Mouse (Mus musculus) liver, postnatal 0 days (tissue): ENCODE measurements around the gene Gch1. TPM values are rescaled to one million over a fixed set of nuclear protein-coding genes. Genes with fewer than 3 reads are reported as not detected.

Experiments
- ATAC-seq: fragments of 200-750 bp; cut with Nextera tagmentation; 2 replicates; pipeline ENCODE4 v1.8.0; 2017; ENCODE audit warnings: mild to moderate bottlenecking, moderate library complexity
- DNase-seq: peaks from one replicate; pipeline ENCODE4 v3.0.0-alpha.2; 2016
- H3K27ac ChIP-seq: fragments of 300-500 bp; sonication (generic); 2 replicates; pipeline ENCODE4 v1.5.1; 2014; ENCODE audit warnings: antibody characterized with exemption, moderate library complexity, mild to moderate bottlenecking, low read depth
- H3K27me3 ChIP-seq: fragments of 300-500 bp; sonication (generic); 2 replicates; pipeline ENCODE4 v1.6.1; 2014; ENCODE audit warnings: low read length, control low read depth, mixed read lengths; ENCODE audit not compliant: insufficient read depth
- H3K36me3 ChIP-seq: fragments of 300-500 bp; sonication (generic); replicated peaks from 2 replicates; pipeline ENCODE4 v1.6.1; 2014; ENCODE audit warnings: mild to moderate bottlenecking, control low read depth, low read length, moderate library complexity, mixed read lengths; ENCODE audit not compliant: insufficient read depth
- H3K4me1 ChIP-seq: fragments of 300-500 bp; sonication (generic); 2 replicates; pipeline ENCODE4 v1.6.1; 2014; ENCODE audit warnings: antibody characterized with exemption, mild to moderate bottlenecking, control low read depth; ENCODE audit not compliant: insufficient read depth
- H3K4me2 ChIP-seq: fragments of 300-500 bp; sonication (generic); 2 replicates; pipeline ENCODE4 v1.6.1; 2014; ENCODE audit warnings: low read depth, mild to moderate bottlenecking, low read length, moderate library complexity, mixed read lengths
- H3K4me3 ChIP-seq: fragments of 300-500 bp; sonication (generic); 2 replicates; pipeline ENCODE4 v1.5.1; 2014; ENCODE audit warnings: low read depth, low read length
- H3K9ac ChIP-seq: fragments of 300-500 bp; sonication (generic); replicated peaks from 2 replicates; pipeline ENCODE4 v1.6.1; 2014; ENCODE audit warnings: mild to moderate bottlenecking, moderate library complexity
- H3K9me3 ChIP-seq: fragments of 300-500 bp; sonication (generic); 2 replicates; pipeline ENCODE4 v1.6.1; 2016; ENCODE audit warnings: mild to moderate bottlenecking, control low read depth, low read length, mixed read lengths
- CTCF ChIP-seq: sonication (generic); IDR thresholded peaks from 2 replicates; pipeline ENCODE4 v1.5.1; 2016; ENCODE audit warnings: antibody characterized with exemption, low read depth
- EP300 ChIP-seq: IDR thresholded peaks from 2 replicates; pipeline ENCODE4 v1.6.1; 2016; ENCODE audit warnings: antibody characterized with exemption, low read depth, mild to moderate bottlenecking
- WGBS: fragments of 180-500 bp; shearing (Covaris S2); extraction: QIAGEN DNeasy Blood & Tissue Kit; methylation state at CpG from one replicate; pipeline ENCODE4 v1.1.7; 2014; ENCODE audit not compliant: insufficient replicate concordance; 5-methylcytosine and 5-hydroxymethylcytosine counted together
- polyA plus RNA-seq: library from polyadenylated mRNA; unstranded; fragments of >200 nt; fragmentation: Nextera tagmentation; extraction: Ambion mirVana; gene quantifications from 2 replicates; pipeline ENCODE4 v1.2.1, GENCODE M21; 2015

Gch1 gene
- polyA plus RNA-seq: 29.6 and 38.3 TPM in 2 replicates

DNA sequence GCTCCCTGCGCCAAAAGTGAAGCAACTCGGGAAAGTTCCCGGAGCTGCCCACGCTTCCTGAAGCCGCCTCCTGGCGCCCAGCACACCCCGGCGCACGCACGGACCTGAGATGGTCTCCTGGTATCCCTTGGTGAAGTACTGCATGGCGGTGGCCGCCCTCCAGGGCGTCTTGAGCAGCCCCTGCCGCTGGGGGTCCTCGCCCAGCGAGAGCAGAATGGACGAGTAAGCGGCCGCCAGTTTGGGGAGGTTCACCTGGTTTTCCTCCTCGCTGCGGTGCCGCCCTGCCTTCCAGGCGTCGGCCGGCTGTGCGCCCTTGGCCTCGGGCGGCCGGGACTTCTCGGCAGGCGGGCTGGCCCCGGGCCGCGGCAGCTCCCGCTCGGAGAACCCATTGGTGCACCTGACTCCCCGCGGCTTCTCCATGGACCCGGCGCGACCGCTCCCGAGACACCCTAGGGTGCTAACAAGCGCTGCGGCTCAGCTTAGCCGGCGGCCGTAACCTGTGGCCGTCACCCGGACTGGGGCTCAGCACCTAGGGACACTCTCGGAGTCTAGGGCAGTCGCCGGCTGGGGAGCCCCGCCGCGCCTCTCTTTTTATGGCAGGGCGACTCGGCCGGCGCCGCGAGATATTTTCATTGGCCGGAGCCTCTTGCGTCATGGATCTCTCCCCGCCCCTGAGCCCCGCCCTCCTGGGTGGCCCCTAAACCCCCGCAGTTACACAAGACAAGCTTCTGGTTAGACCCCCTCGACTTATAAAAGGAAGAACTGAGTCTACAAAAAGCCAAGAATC, at the start of gene Gch1:
Gene Gch1 (minus strand): TSS at position 566 of the 787 bp plus-strand sequence.
- Histone ChIP-seq H3K36me3 (no peaks in the 10 kb centered on the region), H3K4me3 (peak within 1 kb of the TSS; percentile 79), H3K27ac (peak within 1 kb of the TSS; percentile 88), H3K4me1 (peaks cover 17% of the 10 kb centered on the region), H3K9ac (peak within 1 kb of the TSS; percentile 80), H3K27me3 (no peaks in the 10 kb centered on the region), H3K9me3 (no peaks in the 10 kb centered on the region), H3K4me2 (peak within 1 kb of the TSS; percentile 91)
- whole genome bisulfite sequencing: under 1% methylated on average over 57 of the region's 68 CpGs
- peak; percentile 91 for DNase-seq
- ATAC-seq: peak; percentile 81
- peak; percentile 24; the same call in 1 of the 2 replicates for TF ChIP-seq CTCF
- no peak; the same call in 1 of the 2 replicates for TF ChIP-seq EP300

DNA sequence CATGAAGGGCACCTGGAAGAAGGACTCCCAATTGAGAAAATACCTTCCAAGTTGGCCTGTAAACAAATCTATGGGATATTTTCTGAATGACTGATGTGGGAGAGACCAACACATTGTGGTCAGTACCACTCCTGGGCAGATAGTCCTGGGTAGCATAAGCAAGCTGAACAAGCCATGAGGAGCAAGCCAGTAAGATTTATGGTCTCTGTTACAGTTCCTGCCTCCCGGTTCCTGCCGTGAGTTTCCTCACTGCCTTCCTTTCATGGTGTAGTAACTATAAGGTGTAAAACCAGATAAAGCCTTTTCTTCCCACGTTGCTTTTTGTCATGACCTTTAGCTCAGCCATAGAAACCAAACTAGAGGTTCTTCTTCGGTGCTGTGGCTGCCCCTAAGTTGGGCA, 48.1 kb upstream of the Gch1 start:
- DNase-seq (no peak), ATAC-seq (no peak)
- Histone ChIP-seq H3K9ac (no peak overlapping the region), H3K4me1 (peaks cover 21% of the 10 kb centered on the region), H3K27ac (no peak overlapping the region), H3K4me3 (no peak overlapping the region), H3K4me2 (no peak overlapping the region), H3K9me3 (peaks cover 3% of the 10 kb centered on the region; the same call in 1 of the 2 replicates), H3K36me3 (peaks cover 12% of the 10 kb centered on the region), H3K27me3 (no peaks in the 10 kb centered on the region)
- TF ChIP-seq EP300: no peak
- TF ChIP-seq CTCF: no peak
- WGBS: 77% methylated on average over 4 of the region's 4 CpGs

DNA sequence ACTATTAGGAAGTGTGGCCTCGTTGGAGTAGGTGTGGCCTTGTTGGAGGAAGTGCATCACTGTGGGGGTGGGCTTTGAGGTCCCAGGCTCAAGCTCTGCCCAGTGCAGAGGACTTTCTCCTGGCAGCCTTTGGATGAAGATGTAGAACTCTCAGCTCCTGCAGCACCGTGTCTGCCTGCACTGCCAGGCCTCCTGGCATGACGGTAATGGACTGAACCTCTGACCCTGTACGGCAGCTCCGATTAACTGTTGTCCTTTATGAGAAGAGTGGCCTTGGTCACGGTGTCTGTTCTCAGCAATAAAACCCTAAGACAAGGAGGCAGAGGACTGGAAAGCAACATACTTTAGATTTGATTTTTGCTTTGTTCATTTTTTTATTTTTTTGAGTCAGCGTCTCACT, 47.3 kb upstream of the Gch1 start:
- Histone ChIP-seq H3K9ac (no peak overlapping the region), H3K4me2 (no peak overlapping the region), H3K36me3 (peaks cover 11% of the 10 kb centered on the region), H3K27ac (no peak overlapping the region), H3K27me3 (no peaks in the 10 kb centered on the region), H3K4me3 (no peak overlapping the region), H3K9me3 (peaks cover 3% of the 10 kb centered on the region; the same call in 1 of the 2 replicates), H3K4me1 (peaks cover 19% of the 10 kb centered on the region)
- ATAC-seq: no peak
- 92% methylated on average over 7 of the region's 7 CpGs for WGBS
- TF ChIP-seq CTCF: no peak
- TF ChIP-seq EP300: no peak
- no peak for DNase-seq

DNA sequence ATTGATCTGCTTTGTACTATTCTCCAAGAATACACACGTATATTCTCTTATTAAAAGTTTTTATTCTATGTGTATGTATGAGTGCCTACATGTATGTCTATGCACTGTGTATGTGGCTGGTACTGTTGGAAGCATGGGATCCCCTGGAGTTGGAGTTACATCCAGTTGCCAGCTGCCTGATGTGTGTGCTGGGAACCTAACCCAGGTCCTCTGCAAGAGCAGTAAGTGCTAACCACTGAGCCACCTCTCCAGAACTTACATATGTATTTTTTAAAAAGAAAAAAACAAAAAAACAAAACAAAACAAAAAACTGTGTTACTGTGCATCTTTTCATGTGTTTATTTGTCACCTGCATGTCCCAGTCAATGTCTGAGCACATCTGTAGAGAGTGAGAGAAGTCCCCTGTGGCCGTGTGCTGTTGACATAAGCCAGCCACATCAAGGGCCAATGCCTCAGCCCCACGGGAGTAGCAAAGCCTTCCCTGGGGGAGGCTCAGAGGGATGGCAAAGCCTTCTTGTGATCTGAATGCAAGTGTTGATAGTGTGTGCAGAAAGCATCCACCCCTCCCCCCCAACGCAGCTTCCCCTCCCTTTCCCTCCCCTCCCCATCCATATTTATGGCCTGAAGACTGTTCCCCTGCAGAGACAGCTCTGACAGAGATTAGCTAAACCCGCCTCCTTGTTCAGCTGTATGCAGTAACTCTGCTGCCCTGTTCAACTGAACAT, 45.5 kb upstream of the Gch1 start:
- WGBS: 64% methylated on average over 5 of the region's 5 CpGs

DNA sequence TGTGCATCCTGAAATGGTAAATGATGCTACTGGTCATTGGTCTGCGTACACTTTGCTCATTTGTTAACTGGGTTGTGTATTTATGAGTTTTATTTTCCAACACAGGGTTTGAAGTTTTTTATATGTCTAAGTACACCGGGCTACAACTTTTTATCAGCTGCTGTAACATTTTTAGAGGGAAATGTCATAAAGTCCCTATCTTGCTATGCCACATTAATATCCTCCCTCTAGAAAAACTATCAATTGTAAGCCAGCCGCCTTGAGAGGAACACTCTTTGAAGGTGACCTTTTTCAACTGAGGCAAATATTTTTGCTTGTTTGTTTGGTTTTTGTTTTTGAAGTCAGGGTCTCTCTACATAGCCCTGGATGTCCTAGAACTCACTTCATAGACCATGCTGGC, 44.8 kb upstream of the Gch1 start:
- H3K4me1 ChIP-seq: peaks cover 6% of the 10 kb centered on the region; the same call in 1 of the 2 replicates
- H3K27me3 ChIP-seq: no peaks in the 10 kb centered on the region
- H3K4me2 ChIP-seq: 0 out of 2 replicates have a peak overlapping the region, but pooled peaks have one; percentile 3
- WGBS: 60% methylated on average over 3 of the region's 3 CpGs
- H3K9me3 ChIP-seq: peaks cover 3% of the 10 kb centered on the region; the same call in 1 of the 2 replicates
- DNase-seq (no peak), ATAC-seq (peak; percentile 90)
- TF ChIP-seq CTCF: no peak
- TF ChIP-seq EP300: peak; percentile 97
- H3K9ac ChIP-seq: no peak overlapping the region
- H3K36me3 ChIP-seq: no peaks in the 10 kb centered on the region
- peak overlapping the region; percentile 44; the same call in 1 of the 2 replicates for H3K27ac ChIP-seq
- H3K4me3 ChIP-seq: no peak overlapping the region

More for the DNA sequence above, 45.5 kb upstream of the Gch1 start:
- peaks cover 3% of the 10 kb centered on the region; the same call in 1 of the 2 replicates for H3K9me3 ChIP-seq
- H3K9ac ChIP-seq: no peak overlapping the region
- peak overlapping the region; percentile 44; the same call in 1 of the 2 replicates for H3K27ac ChIP-seq
- no peak overlapping the region for H3K4me2 ChIP-seq
- peaks cover 10% of the 10 kb centered on the region; the same call in 1 of the 2 replicates for H3K4me1 ChIP-seq
- no peaks in the 10 kb centered on the region for H3K27me3 ChIP-seq
- DNase-seq (no peak), ATAC-seq (no peak)
- TF ChIP-seq CTCF: no peak
- no peak for TF ChIP-seq EP300
- H3K36me3 ChIP-seq: no peaks in the 10 kb centered on the region
- no peak overlapping the region for H3K4me3 ChIP-seq

DNA sequence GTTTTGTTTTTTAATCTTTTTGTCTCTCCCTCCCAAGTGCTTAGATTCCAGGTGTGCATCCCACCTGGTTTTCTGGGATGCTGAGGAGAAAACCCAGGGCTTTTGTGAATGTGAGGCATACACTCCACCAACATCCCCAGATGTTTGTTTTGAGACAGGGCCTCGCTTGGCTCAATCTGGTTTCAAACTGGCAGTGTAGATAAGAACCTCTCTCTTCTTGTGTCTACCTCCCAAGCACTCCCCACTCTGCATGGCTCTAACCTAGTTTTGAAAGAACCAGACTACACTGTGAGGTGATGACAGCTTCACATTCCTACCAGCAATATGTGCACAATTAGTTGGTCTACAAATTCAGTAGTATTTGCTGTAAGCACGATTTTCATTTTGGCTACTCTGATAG, 44.4 kb upstream of the Gch1 start:
- no peak for TF ChIP-seq CTCF
- TF ChIP-seq EP300: no peak

More for the DNA sequence above, 44.4 kb upstream of the Gch1 start:
- H3K4me2 ChIP-seq: 0 out of 2 replicates have a peak overlapping the region, but pooled peaks have one; percentile 3
- DNase-seq: no peak
- WGBS: 51% methylated on average over 2 of the region's 2 CpGs
- peaks cover 6% of the 10 kb centered on the region; the same call in 1 of the 2 replicates for H3K4me1 ChIP-seq
- H3K27ac ChIP-seq: peak overlapping the region; percentile 44; the same call in 1 of the 2 replicates
- no peaks in the 10 kb centered on the region for H3K27me3 ChIP-seq
- no peak overlapping the region for H3K4me3 ChIP-seq
- H3K9ac ChIP-seq: no peak overlapping the region
- H3K9me3 ChIP-seq: peaks cover 3% of the 10 kb centered on the region; the same call in 1 of the 2 replicates
- peak; percentile 95 for ATAC-seq
- H3K36me3 ChIP-seq: no peaks in the 10 kb centered on the region
